Mouse (Mus musculus) bone marrow macrophage, adult 2 months (primary cell): ENCODE measurements at regions not wholly inside any gene's neighbourhood (a gene's known extent, or its start where the extent isn't known, plus 50 kb on each side); places are given as distances from the start of the nearest gene placed in this dataset.

Source experiments
- CTCF ChIP-seq: IDR thresholded peaks from 2 replicates; pipeline ENCODE4 v1.5.1; 2012; ENCODE audit warnings: low read depth, mild to moderate bottlenecking, low read length, moderate library complexity
- POLR2A ChIP-seq: IDR thresholded peaks from 2 replicates; pipeline ENCODE4 v1.6.1; 2012; ENCODE audit warnings: mild to moderate bottlenecking, low read depth, low read length, borderline replicate concordance

DNA sequence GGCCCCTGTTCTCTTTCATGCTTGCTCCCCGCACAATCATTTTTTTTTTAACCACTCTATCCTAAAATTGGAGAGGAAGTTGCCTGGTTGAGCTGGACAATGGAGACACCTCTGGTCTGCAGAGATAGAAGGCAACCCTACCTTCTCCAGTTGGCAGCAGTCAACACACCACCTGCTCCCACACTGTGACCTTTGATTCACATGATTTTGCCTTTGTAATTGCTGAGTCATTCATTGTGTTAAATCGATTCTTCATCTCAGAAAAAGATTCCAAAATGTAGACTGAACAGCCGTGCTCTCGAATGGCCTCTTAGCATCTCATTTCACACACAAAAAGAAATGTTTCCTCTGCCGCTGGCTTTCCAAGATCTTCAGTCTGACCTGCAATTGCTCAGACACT lies 616.2 kb downstream of the Pdcd6ip start:
- TF ChIP-seq CTCF (no peak), POLR2A (no peak)
